Mouse (Mus musculus) large intestine, adult 2 months (tissue): ENCODE measurements around the gene Themis2. TPM values are rescaled to one million over a fixed set of nuclear protein-coding genes. Genes with fewer than 3 reads are reported as not detected.
"Not testable (repeated sequence)": the region's sequence is repeated elsewhere in the genome, so short reads cannot be mapped to it uniquely, and the experiment has no call there.

ENCODE experiments used
- DNase-seq: peaks from one replicate; pipeline ENCODE4 v3.0.0-alpha.2; 2012; ENCODE audit warnings: low read depth, low spot score
- WGBS: fragments of 180-500 bp; shearing (Covaris S2); methylation state at CpG from one replicate; pipeline ENCODE4 v1.1.7; 2018; 5-methylcytosine and 5-hydroxymethylcytosine counted together
- polyA plus RNA-seq: library from polyadenylated mRNA; depleted of rRNA; stranded (reverse); fragments of >200 nt; gene quantifications from 2 replicates; pipeline ENCODE4 v1.2.3, GENCODE M21; 2012

Themis2 gene
- polyA plus RNA-seq, 1 experiment: 5.6 TPM

DNA sequence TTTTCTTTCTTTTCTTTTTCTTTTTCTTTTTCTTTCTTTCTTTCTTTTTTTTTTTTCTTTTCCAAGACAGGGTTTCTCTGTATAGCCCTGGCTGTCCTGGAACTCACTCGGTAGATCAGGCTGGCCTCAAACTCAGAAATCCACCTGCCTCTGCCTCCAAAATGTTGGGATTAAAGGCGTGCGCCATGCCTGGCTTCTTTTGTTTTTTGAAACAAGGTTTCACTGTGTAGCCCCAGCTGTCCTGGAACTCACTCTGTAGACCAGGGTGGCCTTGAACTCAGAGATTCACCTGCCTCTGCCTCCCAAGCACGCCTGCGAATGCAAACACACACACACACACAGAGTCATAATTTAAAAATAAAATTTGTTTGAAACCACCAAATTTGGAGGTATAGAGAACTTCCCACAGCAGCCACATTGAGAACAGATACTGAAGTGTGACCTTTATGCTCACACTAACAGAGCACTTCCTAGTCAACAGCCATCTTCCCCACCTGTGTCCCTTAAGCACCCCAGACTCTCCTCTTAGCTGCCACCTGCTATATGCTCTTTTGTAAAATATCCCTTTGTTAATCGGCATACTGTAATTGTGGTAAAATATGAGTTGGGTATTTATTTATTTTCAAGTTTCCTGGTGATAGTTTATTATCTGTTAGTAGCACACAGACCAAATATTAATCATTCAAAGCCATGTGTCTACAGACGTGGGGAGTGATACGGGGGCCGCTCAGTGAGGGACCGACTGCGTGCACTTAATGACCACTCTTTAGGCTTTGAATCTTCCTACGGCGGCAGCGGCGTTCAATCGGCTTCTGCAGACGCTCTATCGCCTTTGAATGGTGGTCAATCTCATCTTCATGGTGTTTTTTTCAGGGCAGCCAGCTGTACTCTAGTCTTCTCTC, 5.2 kb upstream of the Themis2 start:
- WGBS: 84% methylated on average over 18 of the region's 18 CpGs
- DNase-seq: no peak

GRCm38 (mm10) chr4:132799845-132800244, 3.7 kb upstream of the Themis2 start:
- no peak for DNase-seq
- WGBS: 80% methylated on average over 4 of the region's 4 CpGs

DNA sequence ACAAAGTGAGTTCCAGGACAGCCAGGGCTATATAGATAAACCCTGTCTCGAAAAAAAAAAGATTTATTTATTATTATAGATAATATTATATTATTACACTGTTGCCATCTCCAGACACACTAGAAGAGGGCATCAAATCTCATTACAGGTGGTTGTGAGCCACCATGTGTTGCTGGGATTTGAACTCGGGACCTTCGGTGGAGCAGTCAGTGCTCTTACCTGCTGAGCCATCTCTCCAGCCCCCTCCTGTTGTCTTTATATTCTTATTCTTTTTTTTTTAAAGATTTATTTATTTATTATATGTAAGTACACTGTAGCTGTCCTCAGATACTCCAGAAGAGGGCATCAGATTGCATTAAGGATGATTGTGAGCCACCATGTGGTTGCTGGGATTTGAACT, 2.5 kb upstream of the Themis2 start:
- WGBS: 79% methylated on average over 3 of the region's 3 CpGs
- not testable (repeated sequence) for DNase-seq

DNA sequence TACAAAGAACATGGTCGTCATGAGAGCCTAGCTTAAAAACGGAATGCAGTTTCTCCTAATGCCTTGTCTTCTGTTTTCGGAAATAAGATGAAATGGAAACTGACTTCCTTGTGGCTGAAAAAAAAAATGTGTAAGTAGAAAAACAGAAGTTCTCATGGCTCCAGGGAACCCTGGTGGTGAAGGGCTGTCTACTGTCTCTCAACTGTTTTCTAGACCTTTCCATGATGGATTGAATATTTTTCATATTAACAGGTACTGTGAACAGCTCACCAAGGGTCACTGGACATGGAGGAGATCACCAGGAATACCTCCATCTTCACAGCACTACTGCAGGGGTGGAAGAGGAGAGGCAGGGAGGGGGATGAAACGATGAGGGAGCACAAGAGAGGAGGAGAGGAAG, 1.8 kb upstream of the Themis2 start:
- 64% methylated on average over 4 of the region's 4 CpGs for WGBS
- no peak for DNase-seq

- 59% methylated on average over 1 of the region's 1 CpGs for WGBS
- DNase-seq: no peak
Observed at GRCm38 (mm10) chr4:132797461-132797860, 1.3 kb upstream of the Themis2 start.

DNA sequence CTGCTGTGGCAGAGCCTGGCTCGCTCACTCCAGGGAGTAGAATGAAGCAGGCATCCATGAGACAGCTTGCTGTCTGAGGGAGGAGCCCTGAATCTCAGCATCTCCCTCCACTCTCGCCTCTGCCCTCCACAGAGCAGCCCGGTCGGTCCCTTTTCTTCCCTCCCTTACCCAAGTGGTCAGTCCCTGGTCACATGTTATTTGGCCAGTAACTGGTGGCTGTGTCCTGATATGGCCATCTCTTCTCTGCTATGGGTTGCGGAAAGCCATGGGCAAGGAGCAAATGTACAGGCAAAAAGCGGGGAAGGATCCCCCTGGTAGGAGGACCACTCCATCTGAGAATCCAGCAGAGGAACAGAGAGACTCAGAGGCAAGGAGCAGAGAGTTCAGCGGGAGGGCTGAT, 1.0 kb downstream of the Themis2 start:
- no peak for DNase-seq
- 66% methylated on average over 7 of the region's 7 CpGs for WGBS

DNA sequence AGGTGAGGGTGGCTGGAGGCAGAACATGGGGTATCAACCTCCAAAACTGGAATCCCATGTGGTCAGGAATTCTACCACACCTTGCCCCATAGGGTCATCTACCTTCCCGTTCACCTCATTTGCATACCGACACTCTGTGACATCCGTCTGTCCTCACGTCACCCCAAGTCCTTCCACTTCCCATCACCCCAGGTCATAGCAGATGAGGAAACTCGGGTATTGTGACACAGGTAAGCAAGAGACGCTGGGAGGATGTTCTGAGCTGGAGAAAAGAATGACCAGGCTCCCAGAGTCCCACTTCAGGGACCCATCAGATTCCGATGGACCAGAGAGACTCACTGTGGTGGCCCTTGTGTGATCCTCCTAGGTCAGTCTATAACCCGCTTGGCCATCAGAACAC, 1.4 kb downstream of the Themis2 start:
- WGBS: 67% methylated on average over 8 of the region's 8 CpGs
- DNase-seq: no peak

DNA sequence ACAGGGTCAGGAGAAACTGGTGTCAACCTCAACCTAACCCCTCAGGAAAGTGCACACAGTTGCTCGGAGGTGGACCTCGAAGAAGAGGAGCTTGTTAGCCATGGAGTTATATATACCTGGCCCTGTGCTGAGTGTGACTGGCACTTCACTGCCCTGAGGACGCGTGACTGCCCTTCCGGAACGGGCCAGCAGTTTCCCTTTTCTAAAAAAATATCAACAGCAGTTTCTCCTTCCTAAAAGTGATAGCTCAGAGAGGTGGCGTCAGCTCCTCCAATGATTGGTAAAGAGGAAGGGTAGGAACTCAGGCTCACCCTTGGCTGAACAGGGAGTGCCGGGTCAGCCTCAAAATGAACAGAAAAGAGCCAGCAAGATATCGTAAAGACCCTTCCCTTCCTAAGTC, 2.2 kb downstream of the Themis2 start:
- 59% methylated on average over 9 of the region's 9 CpGs for WGBS
- no peak for DNase-seq

GRCm38 (mm10) chr4:132793322-132794004, 2.7 kb downstream of the Themis2 start:
- DNase-seq: not testable (repeated sequence)
- WGBS: 62% methylated on average over 9 of the region's 9 CpGs

- 90% methylated on average over 8 of the region's 8 CpGs for WGBS
- no peak for DNase-seq
Observed at GRCm38 (mm10) chr4:132789731-132790130, 6.5 kb downstream of the Themis2 start.

GRCm38 (mm10) chr4:132785228-132785627, 11.0 kb downstream of the Themis2 start:
- no peak for DNase-seq
- WGBS: 90% methylated on average over 13 of the region's 13 CpGs

- no peak for DNase-seq
- 68% methylated on average over 2 of the region's 2 CpGs for WGBS
Observed at GRCm38 (mm10) chr4:132783732-132784131, 12.5 kb downstream of the Themis2 start.

- DNase-seq: peak; percentile 61
- 39% methylated on average over 4 of the region's 4 CpGs for WGBS
Observed at GRCm38 (mm10) chr4:132780288-132780687, 15.9 kb downstream of the Themis2 start.

GRCm38 (mm10) chr4:132778562-132779201, 17.5 kb downstream of the Themis2 start:
- no peak for DNase-seq
- WGBS: 92% methylated on average over 6 of the region's 6 CpGs

GRCm38 (mm10) chr4:132776764-132777163, 19.4 kb downstream of the Themis2 start:
- WGBS: 77% methylated on average over 5 of the region's 5 CpGs
- DNase-seq: no peak

DNA sequence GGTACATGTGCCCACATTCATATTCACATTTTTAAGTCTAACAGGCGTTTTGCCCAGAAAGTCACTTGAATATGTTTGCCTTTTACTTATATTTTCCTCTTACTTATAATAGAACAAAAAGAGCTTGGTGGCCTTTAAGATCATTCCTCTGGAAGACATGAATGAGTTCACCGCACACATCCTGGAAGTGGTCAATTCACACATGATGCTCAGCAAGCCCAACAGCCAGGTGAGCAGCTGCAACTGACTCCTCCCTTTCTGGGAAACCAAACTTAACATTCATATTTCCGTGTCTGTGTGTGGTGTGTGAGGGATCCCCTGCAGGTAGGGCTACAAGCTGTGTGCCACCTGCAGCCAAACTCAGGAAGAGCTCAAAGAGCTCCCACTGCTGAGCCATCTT, 21.3 kb downstream of the Themis2 start:
- WGBS: 76% methylated on average over 3 of the region's 3 CpGs
- DNase-seq: no peak

DNA sequence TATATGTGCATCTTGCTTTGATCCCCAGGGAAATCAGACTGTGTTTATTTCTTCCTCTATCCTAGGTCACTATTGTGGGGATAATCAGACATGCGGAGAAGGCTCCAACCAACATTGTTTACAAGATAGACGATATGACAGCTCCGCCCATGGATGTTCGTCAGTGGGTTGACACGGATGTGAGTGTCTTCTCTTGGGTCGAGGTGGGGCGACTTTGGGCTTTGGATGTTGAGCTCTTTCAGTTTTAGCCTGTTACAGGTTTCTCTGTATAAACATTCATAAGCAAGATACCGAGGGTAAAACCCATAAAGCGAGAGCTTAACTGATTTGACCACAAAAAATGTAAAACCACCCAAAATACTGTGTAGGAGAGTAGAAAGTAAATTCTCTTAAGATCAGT, 24.4 kb downstream of the Themis2 start:
- DNase-seq: no peak
- WGBS: 85% methylated on average over 9 of the region's 9 CpGs

- DNase-seq: peak; percentile 100
- WGBS: under 1% methylated on average over 69 of the region's 71 CpGs
Observed at GRCm38 (mm10) chr4:132767914-132768876, 28.0 kb downstream of the Themis2 start, which contains the start of gene Rpa2. Gene Rpa2, plus strand, starts transcription at chr4:132768332.

GRCm38 (mm10) chr4:132763125-132763524, 33.1 kb downstream of the Themis2 start:
- WGBS: 86% methylated on average over 3 of the region's 3 CpGs
- DNase-seq: not testable (repeated sequence)
